Mouse (Mus musculus) thymus, adult 2 months (tissue): ENCODE measurements around the gene Ripk3.

Experiments used
- CTCF ChIP-seq: fragments of 200-500 bp; IDR thresholded peaks from 2 replicates; pipeline ENCODE4 v1.5.1; 2012; ENCODE audit warnings: mild to moderate bottlenecking, control low read depth, low read length, moderate library complexity, borderline replicate concordance; ENCODE audit not compliant: control insufficient read depth, poor library complexity, insufficient read depth; ENCODE audit errors: extremely low read depth
- POLR2A ChIP-seq: fragments of 200-500 bp; IDR thresholded peaks from 2 replicates; pipeline ENCODE4 v1.6.1; 2012; ENCODE audit warnings: mild to moderate bottlenecking, low read length, control low read depth, moderate library complexity; ENCODE audit not compliant: control insufficient read depth, poor library complexity, insufficient read depth; ENCODE audit errors: extremely low read depth

DNA sequence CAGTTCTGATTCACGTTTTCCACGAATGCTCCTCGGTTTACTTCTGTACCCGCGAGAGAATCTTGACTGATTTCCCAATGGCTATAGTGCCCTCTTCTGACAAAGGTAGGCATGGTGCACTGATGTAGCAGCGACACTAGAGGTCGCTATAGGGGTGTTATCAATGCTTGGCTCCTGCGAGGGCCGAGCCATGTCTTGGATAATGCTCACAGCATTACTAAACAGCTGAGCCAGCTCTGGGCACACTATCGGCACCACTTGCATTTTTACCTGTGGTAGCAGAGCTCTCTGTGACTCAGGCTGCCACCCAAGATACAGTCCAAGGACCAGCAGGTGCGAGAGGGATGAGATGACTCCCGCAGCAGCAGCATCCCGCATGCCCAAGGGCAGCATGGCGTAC lies 7.4 kb downstream of the Ripk3 start:
- TF ChIP-seq POLR2A (no peak), CTCF (peak; percentile 76; the same call in 1 of the 2 replicates)
